Mouse (Mus musculus) liver, adult 2 months (tissue): ENCODE data around the gene Rdh16f2.

Source experiments
- CTCF ChIP-seq: fragments of 200-500 bp; IDR thresholded peaks from 2 replicates; pipeline ENCODE4 v1.5.1; 2011; ENCODE audit warnings: low read depth, low read length, control low read depth
- POLR2A ChIP-seq: fragments of 200-500 bp; IDR thresholded peaks from 2 replicates; pipeline ENCODE4 v1.6.1; 2011; ENCODE audit warnings: low read length, control low read depth; ENCODE audit not compliant: insufficient read depth; ENCODE audit errors: extremely low read depth

DNA sequence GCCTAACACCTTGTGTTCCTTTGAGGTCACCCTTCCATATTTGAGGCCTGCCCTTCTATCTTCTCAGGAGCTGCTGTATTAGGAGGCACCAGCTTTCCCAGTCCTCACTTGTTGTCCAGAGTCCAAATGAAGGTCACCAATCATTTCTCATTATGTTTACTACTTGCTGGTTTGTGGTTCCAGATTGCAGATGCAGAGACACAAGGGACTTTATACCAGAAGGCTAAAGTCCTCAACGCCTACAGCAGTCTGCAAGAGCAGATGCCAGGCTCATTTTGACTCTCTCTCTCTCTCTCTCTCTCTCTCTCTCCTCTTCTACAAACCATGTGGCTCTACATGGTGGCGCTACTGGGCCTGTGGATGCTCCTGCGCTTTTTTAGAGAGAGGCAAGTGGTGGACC lies at the start of gene Rdh16f2:
- TF ChIP-seq CTCF (no peak), POLR2A (no peak)
